Mouse (Mus musculus): ENCODE results near the gene Nudt6.

The Nudt6 gene

GRCm38 (mm10) chr3:37420072-37420471 lies at the start of gene Nudt6:
TSS of gene Nudt6 (minus strand) at chr3:37420211.
- DNase-seq (ENCODE audit: low read depth, low spot score): peak; percentile 98

- no peak for DNase-seq (ENCODE audit: low read depth, low spot score)
Observed at GRCm38 (mm10) chr3:37469353-37469752, 49.3 kb upstream of the Nudt6 start.

- peak; percentile 23 for DNase-seq (ENCODE audit: low read depth, low spot score)
Observed at GRCm38 (mm10) chr3:37468170-37468569, 48.2 kb upstream of the Nudt6 start.

- no peak for DNase-seq (ENCODE audit: low read depth, low spot score)
Observed at GRCm38 (mm10) chr3:37455992-37456391, 36.0 kb upstream of the Nudt6 start.

GRCm38 (mm10) chr3:37443409-37443808 lies 23.4 kb upstream of the Nudt6 start:
- no peak for DNase-seq (ENCODE audit: low read depth, low spot score)

GRCm38 (mm10) chr3:37439770-37440169 lies 19.8 kb upstream of the Nudt6 start:
- DNase-seq (ENCODE audit: low read depth, low spot score): no peak

- DNase-seq (ENCODE audit: low read depth, low spot score): no peak
Observed at GRCm38 (mm10) chr3:37430359-37430758, 10.3 kb upstream of the Nudt6 start.

GRCm38 (mm10) chr3:37426069-37426468 lies 6.1 kb upstream of the Nudt6 start:
- no peak for DNase-seq (ENCODE audit: low read depth, low spot score)

GRCm38 (mm10) chr3:37421179-37421578 lies 1.2 kb upstream of the Nudt6 start:
- no peak for DNase-seq (ENCODE audit: low read depth, low spot score)

- peak; percentile 33 for DNase-seq (ENCODE audit: low read depth, low spot score)
Observed at GRCm38 (mm10) chr3:37420641-37421040, 630 bp upstream of the Nudt6 start.

GRCm38 (mm10) chr3:37419458-37419991 lies 486 bp downstream of the Nudt6 start, which contains the start of gene Spata5:
TSS of gene Spata5 (plus strand) at chr3:37419896.
- DNase-seq (ENCODE audit: low read depth, low spot score): peak; percentile 100

- peak; percentile 6 for DNase-seq (ENCODE audit: low read depth, low spot score)
Observed at GRCm38 (mm10) chr3:37418961-37419457, 1.0 kb downstream of the Nudt6 start.

GRCm38 (mm10) chr3:37418341-37418740 lies 1.7 kb downstream of the Nudt6 start:
- no peak for DNase-seq (ENCODE audit: low read depth, low spot score)

GRCm38 (mm10) chr3:37414413-37414960 lies 5.5 kb downstream of the Nudt6 start:
- peak; percentile 74 for DNase-seq (ENCODE audit: low read depth, low spot score)

GRCm38 (mm10) chr3:37413446-37413845 lies 6.6 kb downstream of the Nudt6 start:
- DNase-seq (ENCODE audit: low read depth, low spot score): no peak

GRCm38 (mm10) chr3:37407598-37407997 lies 12.4 kb downstream of the Nudt6 start:
- no peak for DNase-seq (ENCODE audit: low read depth, low spot score)

GRCm38 (mm10) chr3:37401729-37402610 lies 18.0 kb downstream of the Nudt6 start:
- DNase-seq (ENCODE audit: low read depth, low spot score): no peak

GRCm38 (mm10) chr3:37398661-37399395 lies 21.2 kb downstream of the Nudt6 start:
- DNase-seq (ENCODE audit: low read depth, low spot score): no peak

- no peak for DNase-seq (ENCODE audit: low read depth, low spot score)
Observed at GRCm38 (mm10) chr3:37397646-37398045, 22.4 kb downstream of the Nudt6 start.

- no peak for DNase-seq (ENCODE audit: low read depth, low spot score)
Observed at GRCm38 (mm10) chr3:37396930-37397608, 22.9 kb downstream of the Nudt6 start.

GRCm38 (mm10) chr3:37387310-37387709 lies 32.7 kb downstream of the Nudt6 start:
- no peak for DNase-seq (ENCODE audit: low read depth, low spot score)
